Mouse (Mus musculus) olfactory bulb, adult 2 months (tissue): ENCODE measurements at regions not wholly inside any gene's neighbourhood (a gene's known extent, or its start where the extent isn't known, plus 50 kb on each side); places are given as distances from the start of the nearest gene placed in this dataset.

ENCODE experiments used
- H3K27ac ChIP-seq: fragments of 200-500 bp; 2 replicates; pipeline ENCODE4 v1.5.1; 2012; ENCODE audit warnings: low read depth, low read length; ENCODE audit not compliant: insufficient read depth
- H3K4me1 ChIP-seq: fragments of 200-500 bp; 2 replicates; pipeline ENCODE4 v1.6.1; 2012; ENCODE audit warnings: low read length; ENCODE audit not compliant: control insufficient read depth, insufficient read depth
- H3K4me3 ChIP-seq: fragments of 200-500 bp; 2 replicates; pipeline ENCODE4 v1.5.1; 2012; ENCODE audit warnings: mild to moderate bottlenecking, low read depth, low read length, moderate library complexity; ENCODE audit not compliant: insufficient read depth
- CTCF ChIP-seq: fragments of 200-500 bp; IDR thresholded peaks from 2 replicates; pipeline ENCODE4 v1.5.1; 2012; ENCODE audit warnings: low read depth, mild to moderate bottlenecking, low read length, moderate library complexity; ENCODE audit not compliant: insufficient read depth
- POLR2A ChIP-seq: fragments of 200-500 bp; IDR thresholded peaks from 2 replicates; pipeline ENCODE4 v1.6.1; 2012; ENCODE audit warnings: mild to moderate bottlenecking, low read depth, low read length, moderate library complexity; ENCODE audit not compliant: insufficient read depth
- WGBS: fragments of 180-500 bp; shearing (Covaris S2); methylation state at CpG from one replicate; pipeline ENCODE4 v1.1.7; 2018; 5-methylcytosine and 5-hydroxymethylcytosine counted together

GRCm38 (mm10) chr1:46970470-46970869 is 77.8 kb upstream of the Slc39a10 start:
- Histone ChIP-seq H3K27ac (no peak overlapping the region; the same call in 1 of the 2 replicates), H3K4me1 (no peaks in the 10 kb centered on the region), H3K4me3 (no peak overlapping the region)
- TF ChIP-seq CTCF = no peak
- no peak for TF ChIP-seq POLR2A
- 6% methylated on average over 3 of the region's 3 CpGs for WGBS

GRCm38 (mm10) chr1:46968361-46968760 is 75.7 kb upstream of the Slc39a10 start:
- H3K4me1 ChIP-seq = no peaks in the 10 kb centered on the region
- 65% methylated on average over 3 of the region's 3 CpGs for WGBS
- TF ChIP-seq POLR2A = no peak
- TF ChIP-seq CTCF = no peak
- H3K27ac ChIP-seq = no peak overlapping the region
- H3K4me3 ChIP-seq = no peak overlapping the region

- no peak for TF ChIP-seq CTCF
- TF ChIP-seq POLR2A = no peak
- no peak overlapping the region for H3K27ac ChIP-seq
- H3K4me1 ChIP-seq = no peaks in the 10 kb centered on the region
Measured at GRCm38 (mm10) chr1:46966917-46967266, 74.2 kb upstream of the Slc39a10 start.

GRCm38 (mm10) chr1:46965996-46966916 is 73.6 kb upstream of the Slc39a10 start:
- TF ChIP-seq CTCF (no peak), POLR2A (no peak)
- WGBS = 89% methylated on average over 5 of the region's 5 CpGs
- no peak overlapping the region for H3K4me3 ChIP-seq
- no peak overlapping the region for H3K27ac ChIP-seq
- no peaks in the 10 kb centered on the region for H3K4me1 ChIP-seq

More at GRCm38 (mm10) chr1:46966917-46967266, 74.2 kb upstream of the Slc39a10 start:
- WGBS = 78% methylated on average over 3 of the region's 3 CpGs
- no peak overlapping the region for H3K4me3 ChIP-seq

GRCm38 (mm10) chr1:46963973-46964727 is 71.5 kb upstream of the Slc39a10 start:
- H3K4me3 ChIP-seq = no peak overlapping the region
- TF ChIP-seq CTCF (no peak), POLR2A (no peak)
- peak overlapping the region; percentile 16; the same call in 1 of the 2 replicates for H3K27ac ChIP-seq
- WGBS = 64% methylated on average over 5 of the region's 5 CpGs
- H3K4me1 ChIP-seq = no peaks in the 10 kb centered on the region
